Mouse (Mus musculus) 416B (cell line): ENCODE results near the gene Cenpb.
"Not testable (repeated sequence)": the region's sequence is repeated elsewhere in the genome, so short reads cannot be mapped to it uniquely, and the experiment has no call there.

Source experiments
- DNase-seq: peaks from one replicate; pipeline ENCODE4 v3.0.0; 2011; ENCODE audit warnings: low read depth

The Cenpb gene

GRCm38 (mm10) chr2:131179990-131180587 lies at the start of gene Cenpb:
Gene Cenpb (minus strand): TSS chr2:131180067.
- DNase-seq = peak; percentile 75

DNA sequence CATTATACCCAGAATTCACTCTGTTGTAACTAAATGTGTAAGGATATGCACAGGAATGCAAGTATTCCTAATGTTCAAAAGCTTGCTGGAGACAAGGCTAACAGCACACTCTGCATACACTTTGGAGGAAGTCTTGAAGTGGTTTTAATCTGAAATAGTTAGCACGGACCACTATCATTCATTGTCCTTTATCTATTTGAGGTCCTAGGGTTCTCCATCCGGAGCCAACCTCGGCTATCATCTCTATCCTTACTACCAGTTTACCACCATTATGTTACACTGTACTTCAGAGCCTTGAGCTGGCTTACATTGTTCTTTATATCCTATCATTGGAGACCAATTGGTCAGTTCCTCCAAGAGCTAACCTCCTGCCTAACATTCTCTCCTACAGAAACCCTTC lies 47.4 kb upstream of the Cenpb start:
- DNase-seq = no peak

DNA sequence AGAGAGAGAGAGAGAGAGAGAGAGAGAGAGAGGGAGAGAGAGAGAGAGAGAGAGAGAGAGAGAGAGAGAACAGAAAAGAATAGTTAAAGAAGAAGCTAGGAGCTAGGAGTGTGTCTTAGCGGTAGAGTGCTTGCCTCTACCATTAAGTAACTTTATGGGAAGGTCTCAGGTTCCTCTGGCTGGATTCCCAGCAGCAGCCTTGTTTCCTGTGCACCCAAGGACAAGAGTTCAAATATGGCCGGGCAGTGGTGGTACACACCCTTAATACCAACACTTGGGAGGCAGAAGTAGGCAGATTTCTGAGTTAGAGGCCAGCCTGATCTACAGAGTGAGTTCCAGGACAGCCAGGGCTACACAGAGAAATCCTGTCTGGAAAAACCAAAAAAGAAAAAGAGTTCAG lies 46.8 kb upstream of the Cenpb start:
- not testable (repeated sequence) for DNase-seq

GRCm38 (mm10) chr2:131225178-131225577 lies 45.3 kb upstream of the Cenpb start:
- DNase-seq = no peak

GRCm38 (mm10) chr2:131223569-131223968 lies 43.7 kb upstream of the Cenpb start:
- DNase-seq = no peak

- DNase-seq = no peak
Measured at GRCm38 (mm10) chr2:131222562-131222961, 42.7 kb upstream of the Cenpb start.

GRCm38 (mm10) chr2:131221853-131222515 lies 42.1 kb upstream of the Cenpb start:
- no peak for DNase-seq

DNA sequence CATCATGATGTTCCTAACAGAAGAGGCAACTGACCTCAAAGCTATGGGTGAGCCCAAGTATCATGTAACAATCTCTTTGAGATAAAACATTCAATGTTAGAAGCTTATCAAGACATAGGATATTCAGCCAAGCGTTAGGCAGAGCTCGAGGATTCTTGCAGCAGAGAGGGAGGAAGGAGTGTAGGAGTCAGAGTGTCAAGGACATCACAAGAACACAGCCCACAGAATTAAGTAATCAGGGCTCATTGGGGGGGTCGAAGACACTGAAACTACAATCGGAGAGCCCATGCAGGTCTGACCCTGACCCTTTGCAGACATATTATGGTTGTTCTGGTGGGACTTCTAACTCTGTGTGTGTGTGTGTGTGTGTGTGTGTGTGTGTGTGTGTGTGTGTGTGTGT lies 40.2 kb upstream of the Cenpb start:
- DNase-seq = peak; percentile 20

DNA sequence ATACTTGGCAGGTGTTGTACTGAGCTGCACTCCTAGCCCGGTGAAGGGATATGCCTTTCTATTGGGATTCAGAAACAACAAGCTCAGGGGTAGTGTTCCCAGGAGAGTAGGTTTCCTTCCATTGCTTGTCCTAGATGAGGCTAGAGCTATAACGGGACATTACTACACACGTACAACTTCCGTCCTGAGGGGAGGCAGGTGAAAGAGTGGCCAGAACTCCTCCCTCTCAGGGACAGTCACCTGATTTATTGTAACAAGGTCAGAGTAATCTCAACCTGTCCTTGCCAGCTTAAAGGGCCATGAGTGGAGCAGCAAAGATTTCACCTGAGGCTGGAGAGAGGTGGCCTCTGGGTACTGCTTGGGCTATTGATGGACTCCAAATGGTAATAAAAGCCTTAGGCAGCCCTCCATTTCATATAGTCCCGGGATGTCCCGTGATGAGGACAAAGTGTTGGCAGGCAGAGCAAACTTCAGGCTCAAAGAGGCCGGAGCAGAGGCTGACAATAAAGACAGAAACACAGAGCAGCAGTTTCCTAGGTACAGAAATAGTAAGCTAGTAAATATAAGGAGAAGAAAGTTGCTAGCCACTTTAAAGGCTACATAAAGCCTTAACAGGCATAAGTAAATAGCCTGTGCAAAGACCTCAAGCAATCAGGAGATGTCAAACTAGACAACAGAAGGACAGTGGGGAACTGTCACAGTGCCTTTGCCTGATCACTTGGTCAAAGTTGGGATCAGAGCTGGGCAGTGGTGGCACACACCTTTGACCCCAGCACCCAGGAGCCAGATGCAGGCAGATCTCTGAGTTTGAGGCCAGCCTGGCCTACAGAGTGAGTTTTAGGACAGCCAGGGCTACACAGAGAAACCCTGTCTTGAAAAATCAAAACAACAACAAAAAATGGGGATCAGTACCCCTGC lies 36.3 kb upstream of the Cenpb start:
- no peak for DNase-seq

- DNase-seq = no peak
Measured at GRCm38 (mm10) chr2:131213773-131214172, 33.9 kb upstream of the Cenpb start.

- no peak for DNase-seq
Measured at GRCm38 (mm10) chr2:131211026-131211615, 31.3 kb upstream of the Cenpb start.

GRCm38 (mm10) chr2:131209969-131210792 lies 30.3 kb upstream of the Cenpb start:
- peak; percentile 98 for DNase-seq

GRCm38 (mm10) chr2:131209125-131209795 lies 29.4 kb upstream of the Cenpb start:
- no peak for DNase-seq

DNA sequence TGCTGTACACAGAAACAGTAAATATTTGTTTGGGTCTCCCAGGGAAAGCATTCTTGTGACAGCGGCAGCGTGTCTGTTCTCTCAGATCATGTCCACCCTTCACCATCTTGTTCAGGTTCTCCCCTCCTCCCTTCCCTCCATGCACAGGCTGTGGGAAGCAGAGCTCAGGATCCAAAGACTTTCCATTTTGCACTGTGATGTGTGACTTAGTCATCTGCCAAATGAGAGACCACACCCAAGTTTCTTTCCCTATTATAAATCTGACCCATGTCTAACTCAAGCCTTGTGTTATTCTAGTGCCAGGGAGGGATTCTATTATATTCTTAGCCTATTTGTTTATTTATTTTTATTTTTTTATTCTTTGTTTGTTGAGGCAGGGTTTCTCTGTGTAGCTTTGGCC lies 28.5 kb upstream of the Cenpb start:
- no peak for DNase-seq

- peak; percentile 19 for DNase-seq
Measured at GRCm38 (mm10) chr2:131206778-131207177, 26.9 kb upstream of the Cenpb start, which contains the start of gene Ap5s1. Gene Ap5s1 (plus strand): TSS chr2:131207078.

- DNase-seq = peak; percentile 86
Measured at GRCm38 (mm10) chr2:131205521-131206182, 25.8 kb upstream of the Cenpb start.

GRCm38 (mm10) chr2:131204410-131204981 lies 24.6 kb upstream of the Cenpb start:
- DNase-seq = peak; percentile 49

DNA sequence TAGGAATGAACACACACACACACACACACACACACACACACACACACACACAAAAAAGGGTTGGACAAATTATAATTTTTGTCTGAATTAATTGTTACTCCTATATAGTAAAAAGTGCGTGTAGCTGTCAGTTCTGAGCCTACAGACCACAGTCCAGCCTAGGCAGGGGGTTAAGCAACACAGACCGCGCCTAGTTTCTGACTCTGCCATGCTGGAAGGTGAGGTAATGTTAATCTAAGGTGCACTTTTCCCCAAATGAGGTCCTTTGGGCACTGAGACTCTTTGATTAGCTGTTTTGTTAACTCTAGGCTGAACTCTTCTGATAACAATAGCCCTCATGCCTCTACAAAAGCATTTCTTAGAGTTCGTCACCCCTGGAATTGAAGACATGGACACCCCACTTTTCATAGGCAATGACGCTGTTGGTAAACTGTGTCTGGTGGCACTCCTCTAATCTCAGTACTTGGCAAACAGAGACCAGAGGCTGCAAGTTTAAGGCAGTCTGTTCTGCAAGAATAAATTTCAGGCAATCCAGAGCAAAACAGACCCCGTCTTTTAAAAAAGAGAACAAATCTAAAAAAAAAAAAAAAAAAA lies 24.0 kb upstream of the Cenpb start:
- DNase-seq = no peak

DNA sequence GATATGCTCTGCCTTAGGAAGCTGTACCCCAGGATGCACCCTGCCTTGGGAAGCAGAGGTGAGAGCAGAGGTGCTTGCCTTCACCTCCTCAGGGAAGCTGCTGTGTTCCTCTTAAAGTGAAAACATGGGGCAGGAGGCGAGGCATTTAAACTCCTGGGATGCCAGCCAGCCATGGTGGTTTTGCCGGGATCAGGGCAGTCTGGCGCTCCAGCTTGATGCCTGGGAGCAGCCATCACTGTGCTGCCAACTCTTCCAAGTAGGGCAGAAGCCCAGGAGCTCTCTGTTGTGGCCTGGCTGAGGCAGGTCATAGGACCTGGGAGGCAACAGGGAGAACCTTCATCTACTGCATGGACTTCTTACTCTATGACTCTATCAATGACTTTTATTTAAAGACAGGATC lies 21.4 kb upstream of the Cenpb start:
- DNase-seq = no peak

- no peak for DNase-seq
Measured at GRCm38 (mm10) chr2:131200710-131201109, 20.8 kb upstream of the Cenpb start.
